Mouse (Mus musculus): ENCODE measurements around the gene Dcaf12. TPM values are rescaled to one million over a fixed set of nuclear protein-coding genes. Genes with fewer than 3 reads are reported as not detected.

Gene Dcaf12
- total and polyA plus RNA-seq, 3 experiments: 41.8 to 52.4 (median 50.8) TPM

- DNase-seq (ENCODE audit: low spot score): no peak
- no peak for ATAC-seq (ENCODE audit: extremely low read depth, insufficient number of reproducible peaks, low FRiP score, poor library complexity, severe bottlenecking)
- H3K4me3 ChIP-seq (ENCODE audit: low read depth, low read length): no peak overlapping the region
- peaks cover 75% of the 10 kb centered on the region for H3K36me3 ChIP-seq (replicated peaks)
- peaks cover 9% of the 10 kb centered on the region for H3K4me1 ChIP-seq (ENCODE audit: insufficient read depth, low read depth, low read length)
- H3K27me3 ChIP-seq (ENCODE audit: insufficient read depth, low read length): no peaks in the 10 kb centered on the region
- no peak for TF ChIP-seq CTCF (IDR thresholded peaks at IDR 0.05; ENCODE audit: low read depth, low read length)
- no peak for TF ChIP-seq GATA1 (IDR thresholded peaks at IDR 0.05; ENCODE audit: borderline replicate concordance, low read length)
- no peak for TF ChIP-seq GATA2 (IDR thresholded peaks at IDR 0.05; ENCODE audit: borderline replicate concordance, low read depth, low read length)
- TF ChIP-seq TAL1 (conservative IDR thresholded peaks at IDR 0.05; ENCODE audit: low read depth, low read length): no peak
- TF ChIP-seq POLR2AphosphoS5 (IDR thresholded peaks at IDR 0.05; ENCODE audit: insufficient replicate concordance, low read depth, low read length): no peak
- no peaks in the 10 kb centered on the region for H3K9me3 ChIP-seq (replicated peaks)
Observed at GRCm38 (mm10) chr4:41260691-41261090, 54.0 kb downstream of the Dcaf12 start.

GRCm38 (mm10) chr4:41259019-41259418, 55.7 kb downstream of the Dcaf12 start:
- Histone ChIP-seq H3K4me3 (ENCODE audit: low read depth, low read length) (no peak overlapping the region), H3K4me1 (ENCODE audit: insufficient read depth, low read depth, low read length) (peaks cover 12% of the 10 kb centered on the region), H3K9me3 (replicated peaks) (no peaks in the 10 kb centered on the region), H3K27me3 (ENCODE audit: insufficient read depth, low read length) (no peaks in the 10 kb centered on the region), H3K36me3 (replicated peaks) (peaks cover 77% of the 10 kb centered on the region)
- no peak for ATAC-seq (ENCODE audit: extremely low read depth, insufficient number of reproducible peaks, low FRiP score, poor library complexity, severe bottlenecking)
- no peak for TF ChIP-seq POLR2AphosphoS5 (IDR thresholded peaks at IDR 0.05; ENCODE audit: insufficient replicate concordance, low read depth, low read length)
- no peak for TF ChIP-seq CTCF (IDR thresholded peaks at IDR 0.05; ENCODE audit: low read depth, low read length)
- no peak for TF ChIP-seq GATA1 (IDR thresholded peaks at IDR 0.05; ENCODE audit: borderline replicate concordance, low read length)
- no peak for TF ChIP-seq TAL1 (conservative IDR thresholded peaks at IDR 0.05; ENCODE audit: low read depth, low read length)
- no peak for DNase-seq (ENCODE audit: low spot score)

GRCm38 (mm10) chr4:41257752-41258151, 56.9 kb downstream of the Dcaf12 start:
- ATAC-seq (ENCODE audit: extremely low read depth, insufficient number of reproducible peaks, low FRiP score, poor library complexity, severe bottlenecking) (no peak), DNase-seq (ENCODE audit: low spot score) (no peak)
- Histone ChIP-seq H3K36me3 (replicated peaks) (peaks cover 78% of the 10 kb centered on the region), H3K4me3 (ENCODE audit: low read depth, low read length) (no peak overlapping the region), H3K9me3 (replicated peaks) (no peaks in the 10 kb centered on the region), H3K4me1 (ENCODE audit: insufficient read depth, low read depth, low read length) (peaks cover 12% of the 10 kb centered on the region), H3K27me3 (ENCODE audit: insufficient read depth, low read length) (no peaks in the 10 kb centered on the region)
- TF ChIP-seq GATA2 (IDR thresholded peaks at IDR 0.05; ENCODE audit: borderline replicate concordance, low read depth, low read length) (no peak), GATA1 (IDR thresholded peaks at IDR 0.05; ENCODE audit: borderline replicate concordance, low read length) (no peak), POLR2AphosphoS5 (IDR thresholded peaks at IDR 0.05; ENCODE audit: insufficient replicate concordance, low read depth, low read length) (no peak), TAL1 (conservative IDR thresholded peaks at IDR 0.05; ENCODE audit: low read depth, low read length) (no peak), CTCF (IDR thresholded peaks at IDR 0.05; ENCODE audit: low read depth, low read length) (no peak)

GRCm38 (mm10) chr4:41255564-41256210, 59.0 kb downstream of the Dcaf12 start:
- Histone ChIP-seq H3K36me3 (replicated peaks) (peaks cover 80% of the 10 kb centered on the region), H3K4me3 (ENCODE audit: low read depth, low read length) (no peak overlapping the region), H3K9me3 (replicated peaks) (no peaks in the 10 kb centered on the region), H3K27me3 (ENCODE audit: insufficient read depth, low read length) (no peaks in the 10 kb centered on the region), H3K4me1 (ENCODE audit: insufficient read depth, low read depth, low read length) (peaks cover 9% of the 10 kb centered on the region)
- TF ChIP-seq GATA1 (IDR thresholded peaks at IDR 0.05; ENCODE audit: borderline replicate concordance, low read length): no peak
- no peak for TF ChIP-seq CTCF (IDR thresholded peaks at IDR 0.05; ENCODE audit: low read depth, low read length)
- no peak for TF ChIP-seq TAL1 (conservative IDR thresholded peaks at IDR 0.05; ENCODE audit: low read depth, low read length)
- no peak for TF ChIP-seq POLR2AphosphoS5 (IDR thresholded peaks at IDR 0.05; ENCODE audit: insufficient replicate concordance, low read depth, low read length)
- DNase-seq (ENCODE audit: low spot score) (no peak), ATAC-seq (ENCODE audit: extremely low read depth, insufficient number of reproducible peaks, low FRiP score, poor library complexity, severe bottlenecking) (no peak)

- no peaks in the 10 kb centered on the region for H3K9me3 ChIP-seq (replicated peaks)
- no peak overlapping the region for H3K4me3 ChIP-seq (ENCODE audit: low read depth, low read length)
- peaks cover 82% of the 10 kb centered on the region for H3K36me3 ChIP-seq (replicated peaks)
- ATAC-seq (ENCODE audit: extremely low read depth, insufficient number of reproducible peaks, low FRiP score, poor library complexity, severe bottlenecking): no peak
- no peak for DNase-seq (ENCODE audit: low spot score)
- TF ChIP-seq TAL1 (conservative IDR thresholded peaks at IDR 0.05; ENCODE audit: low read depth, low read length): no peak
- TF ChIP-seq GATA1 (IDR thresholded peaks at IDR 0.05; ENCODE audit: borderline replicate concordance, low read length): no peak
- TF ChIP-seq CTCF (IDR thresholded peaks at IDR 0.05; ENCODE audit: low read depth, low read length): no peak
- no peak for TF ChIP-seq GATA2 (IDR thresholded peaks at IDR 0.05; ENCODE audit: borderline replicate concordance, low read depth, low read length)
- no peak for TF ChIP-seq POLR2AphosphoS5 (IDR thresholded peaks at IDR 0.05; ENCODE audit: insufficient replicate concordance, low read depth, low read length)
- H3K4me1 ChIP-seq (ENCODE audit: insufficient read depth, low read depth, low read length): peaks cover 9% of the 10 kb centered on the region
- no peaks in the 10 kb centered on the region for H3K27me3 ChIP-seq (ENCODE audit: insufficient read depth, low read length)
Observed at GRCm38 (mm10) chr4:41253756-41254155, 60.9 kb downstream of the Dcaf12 start.

- DNase-seq (ENCODE audit: low spot score) (no peak), ATAC-seq (ENCODE audit: extremely low read depth, insufficient number of reproducible peaks, low FRiP score, poor library complexity, severe bottlenecking) (no peak)
- H3K36me3 ChIP-seq (replicated peaks): peaks cover 92% of the 10 kb centered on the region
- H3K4me1 ChIP-seq (ENCODE audit: insufficient read depth, low read depth, low read length): 0 out of 2 replicates have a peak, but pooled peaks cover 3% of the 10 kb centered on the region
- H3K27me3 ChIP-seq (ENCODE audit: insufficient read depth, low read length): no peaks in the 10 kb centered on the region
- TF ChIP-seq GATA2 (IDR thresholded peaks at IDR 0.05; ENCODE audit: borderline replicate concordance, low read depth, low read length) (no peak), CTCF (IDR thresholded peaks at IDR 0.05; ENCODE audit: low read depth, low read length) (no peak), TAL1 (conservative IDR thresholded peaks at IDR 0.05; ENCODE audit: low read depth, low read length) (no peak), GATA1 (IDR thresholded peaks at IDR 0.05; ENCODE audit: borderline replicate concordance, low read length) (no peak)
- no peaks in the 10 kb centered on the region for H3K9me3 ChIP-seq (replicated peaks)
- H3K4me3 ChIP-seq (ENCODE audit: low read depth, low read length): no peak overlapping the region
Observed at GRCm38 (mm10) chr4:41245408-41245807, 69.3 kb downstream of the Dcaf12 start.

Other genes with a start within 250 kb of the Dcaf12 start
- gene Aqp3, start 216.7 kb downstream of the Dcaf12 start, total RNA-seq (2014; fragmentation: Nextera tagmentation): not detected in 2 replicates
- 0.76 and 0.98 TPM in 2 replicates for gene Aqp3, start 216.7 kb downstream of the Dcaf12 start, total RNA-seq (2017)
- 1.1 and 1.9 TPM in 2 replicates for gene Aqp3, start 216.7 kb downstream of the Dcaf12 start, polyA plus RNA-seq (2012)
- 28.5 and 29.9 TPM in 2 replicates for gene Nol6, start 190.4 kb downstream of the Dcaf12 start, total RNA-seq (2014; fragmentation: Nextera tagmentation)
- gene Nol6, start 190.4 kb downstream of the Dcaf12 start, total RNA-seq (2017): 14.8 and 15.9 TPM in 2 replicates
- gene Nol6, start 190.4 kb downstream of the Dcaf12 start, polyA plus RNA-seq (2012): 73.1 and 82.3 TPM in 2 replicates
- 220 and 322 TPM in 2 replicates for gene Ube2r2, start 179.1 kb downstream of the Dcaf12 start, total RNA-seq (2014; fragmentation: Nextera tagmentation)
- gene Ube2r2, start 179.1 kb downstream of the Dcaf12 start, total RNA-seq (2017): 35.7 and 44.8 TPM in 2 replicates
- gene Ube2r2, start 179.1 kb downstream of the Dcaf12 start, polyA plus RNA-seq (2012): 40.8 and 40.9 TPM in 2 replicates
- gene Ubap2, start 39.7 kb downstream of the Dcaf12 start, total RNA-seq (2014; fragmentation: Nextera tagmentation): 116 and 135 TPM in 2 replicates
- gene Ubap2, start 39.7 kb downstream of the Dcaf12 start, total RNA-seq (2017): 12.0 and 14.3 TPM in 2 replicates
- 552 and 920 TPM in 2 replicates for gene Ubap2, start 39.7 kb downstream of the Dcaf12 start, polyA plus RNA-seq (2012)
- gene Ubap1, start 34.1 kb upstream of the Dcaf12 start, total RNA-seq (2014; fragmentation: Nextera tagmentation): 25.1 and 39.2 TPM in 2 replicates
- 27.5 and 30.4 TPM in 2 replicates for gene Ubap1, start 34.1 kb upstream of the Dcaf12 start, total RNA-seq (2017)
- gene Ubap1, start 34.1 kb upstream of the Dcaf12 start, polyA plus RNA-seq (2012): 18.3 and 19.0 TPM in 2 replicates
- 47.8 and 68.0 TPM in 2 replicates for gene Kif24, start 150.0 kb upstream of the Dcaf12 start, total RNA-seq (2014; fragmentation: Nextera tagmentation)
- gene Kif24, start 150.0 kb upstream of the Dcaf12 start, total RNA-seq (2017): 16.8 and 21.6 TPM in 2 replicates
- 5.6 and 7.0 TPM in 2 replicates for gene Kif24, start 150.0 kb upstream of the Dcaf12 start, polyA plus RNA-seq (2012)
- 22.5 and 26.6 TPM in 2 replicates for gene Nudt2, start 150.3 kb upstream of the Dcaf12 start, total RNA-seq (2014; fragmentation: Nextera tagmentation)
- 62.3 and 72.7 TPM in 2 replicates for gene Nudt2, start 150.3 kb upstream of the Dcaf12 start, total RNA-seq (2017)
- gene Nudt2, start 150.3 kb upstream of the Dcaf12 start, polyA plus RNA-seq (2012): 5.9 and 12.4 TPM in 2 replicates
- 4.3 and 4.4 TPM in 2 replicates for gene AI464131, start 188.2 kb upstream of the Dcaf12 start, total RNA-seq (2014; fragmentation: Nextera tagmentation)
- gene AI464131, start 188.2 kb upstream of the Dcaf12 start, total RNA-seq (2017): 7.0 and 7.3 TPM in 2 replicates
- 2.2 and 3.1 TPM in 2 replicates for gene AI464131, start 188.2 kb upstream of the Dcaf12 start, polyA plus RNA-seq (2012)
- 7.3 and 10.5 TPM in 2 replicates for gene 1110017D15Rik, start 202.4 kb upstream of the Dcaf12 start, total RNA-seq (2014; fragmentation: Nextera tagmentation)
- gene 1110017D15Rik, start 202.4 kb upstream of the Dcaf12 start, total RNA-seq (2017): 0.22 and 1.7 TPM in 2 replicates
- gene 1110017D15Rik, start 202.4 kb upstream of the Dcaf12 start, polyA plus RNA-seq (2012): 0.08 TPM in 1 of 2 replicates, not detected in the other